Mouse (Mus musculus): ENCODE measurements around the gene Kat2a.

GRCm38 (mm10) chr11:100761547-100762045 is 49.3 kb upstream of the Kat2a start:
- no peak for TF ChIP-seq GATA1 (IDR thresholded peaks at IDR 0.05; ENCODE audit: borderline replicate concordance, low read length)
- no peak for TF ChIP-seq FLI1 (IDR thresholded peaks at IDR 0.05; ENCODE audit: low read length)
